Mouse (Mus musculus): ENCODE measurements around the gene Cd68. TPM values are rescaled to one million over a fixed set of nuclear protein-coding genes. Genes with fewer than 3 reads are reported as not detected.
"Not testable (repeated sequence)": the region's sequence is repeated elsewhere in the genome, so short reads cannot be mapped to it uniquely, and the experiment has no call there.

Cd68 gene
- total RNA-seq, 2 experiments from 2014 or later: 15.1 to 15.5 TPM

- DNase-seq (ENCODE audit: low spot score in 2 of 2): peak; percentile 100
Observed at GRCm38 (mm10) chr11:69632284-69633089, 33.5 kb downstream of the Cd68 start, which contains the start of gene Fxr2. TSS of gene Fxr2 (plus strand) at chr11:69632990.

- DNase-seq (ENCODE audit: low spot score in 2 of 2): no peak
Observed at GRCm38 (mm10) chr11:69629802-69630201, 36.2 kb downstream of the Cd68 start.

GRCm38 (mm10) chr11:69628286-69628685 lies 37.7 kb downstream of the Cd68 start:
- peak; percentile 70 to 81 for DNase-seq (ENCODE audit: low spot score in 2 of 2)

- DNase-seq (ENCODE audit: low spot score in 2 of 2): not testable (repeated sequence)
Observed at GRCm38 (mm10) chr11:69624339-69624738, 41.6 kb downstream of the Cd68 start.

GRCm38 (mm10) chr11:69623006-69623405 lies 42.9 kb downstream of the Cd68 start:
- no peak for DNase-seq (ENCODE audit: low spot score in 2 of 2)

GRCm38 (mm10) chr11:69622406-69622805 lies 43.5 kb downstream of the Cd68 start:
- DNase-seq (ENCODE audit: low spot score in 2 of 2): no peak

GRCm38 (mm10) chr11:69621571-69622268 lies 44.2 kb downstream of the Cd68 start, which contains the start of gene Sat2:
TSS of gene Sat2 (plus strand) at chr11:69622024.
- DNase-seq (ENCODE audit: low spot score in 2 of 2): no peak

GRCm38 (mm10) chr11:69620394-69621081 lies 45.4 kb downstream of the Cd68 start:
- DNase-seq (ENCODE audit: low spot score in 2 of 2): no peak

- no peak for DNase-seq (ENCODE audit: low spot score in 2 of 2)
Observed at GRCm38 (mm10) chr11:69617805-69618204, 48.1 kb downstream of the Cd68 start, which contains the start of gene Shbg. TSS of gene Shbg (minus strand) at chr11:69617905.

- DNase-seq (ENCODE audit: low spot score in 2 of 2): no peak
Observed at GRCm38 (mm10) chr11:69616781-69617180, 49.2 kb downstream of the Cd68 start.

- DNase-seq (ENCODE audit: low spot score in 2 of 2): not testable (repeated sequence)
Observed at GRCm38 (mm10) chr11:69614257-69614588, 51.7 kb downstream of the Cd68 start.

Small RNA genes within 50 kb of the gene (microRNA-seq; reads per million reads assigned to microRNA genes)
- gene Mir1934 (6.1 to 10.4 reads per million in 2 experiments), gene Mir467f (0 reads per million in 2 experiments)

Other genes starting within 250 kb of the Cd68 start
- 1 to 10 TPM; 2.2 to 3.7 TPM for gene Dnah2, start 117.0 kb downstream of the Cd68 start, total RNA-seq (2021)
- gene Efnb3, start 105.9 kb downstream of the Cd68 start, total RNA-seq (2021): 10 to 100 TPM; 51.9 to 65.6 TPM
- gene Wrap53, start 85.9 kb downstream of the Cd68 start, total RNA-seq (2021): 10 to 100 TPM in 1 of 2 experiments, 1 to 10 TPM in 1; 9.2 to 10.7 TPM
- 10 to 100 TPM; 22.9 to 25.9 TPM for gene Trp53, start 85.8 kb downstream of the Cd68 start, total RNA-seq (2021)
- 100 to 1,000 TPM; 392 to 424 TPM for gene Atp1b2, start 60.2 kb downstream of the Cd68 start, total RNA-seq (2021)
- not detected for gene Shbg, start 48.2 kb downstream of the Cd68 start, total RNA-seq (2021)
- gene Sat2, start 44.1 kb downstream of the Cd68 start, total RNA-seq (2021): 1 to 10 TPM; 8.5 to 9.5 TPM
- gene Fxr2, start 33.2 kb downstream of the Cd68 start, total RNA-seq (2021): 100 to 1,000 TPM; 148 TPM
- gene Sox15, start 10.8 kb downstream of the Cd68 start, total RNA-seq (2021): not detected
- gene Mpdu1, start 3.5 kb downstream of the Cd68 start, total RNA-seq (2021): 10 to 100 TPM; 47.5 to 58.2 TPM
- 100 to 1,000 TPM; 289 to 295 TPM for gene Eif4a1, start 6.3 kb upstream of the Cd68 start, total RNA-seq (2021)
- gene Senp3, start 15.9 kb upstream of the Cd68 start, total RNA-seq (2021): 10 to 100 TPM; 91.4 to 98.7 TPM
- gene Tnfsf13, start 19.6 kb upstream of the Cd68 start, total RNA-seq (2021): 1 to 10 TPM; 1.6 to 2.9 TPM
- gene Tnfsf12, start 29.7 kb upstream of the Cd68 start, total RNA-seq (2021): 10 to 100 TPM; 11.5 to 12.1 TPM
- 1 to 10 TPM; 1.7 to 4.1 TPM for gene Tnfsfm13, start 29.9 kb upstream of the Cd68 start, total RNA-seq (2021)
- 10 to 100 TPM; 44.2 to 46.2 TPM for gene Polr2a, start 92.5 kb upstream of the Cd68 start, total RNA-seq (2021)
- not detected for gene Slc35g3, start 95.8 kb upstream of the Cd68 start, total RNA-seq (2021)
- gene Zbtb4, start 99.8 kb upstream of the Cd68 start, total RNA-seq (2021): 100 to 1,000 TPM; 146 to 156 TPM
- gene Chrnb1, start 129.8 kb upstream of the Cd68 start, total RNA-seq (2021): 1 to 10 TPM; 1.2 TPM
- gene Fgf11, start 135.7 kb upstream of the Cd68 start, total RNA-seq (2021): 10 to 100 TPM; 17.1 to 18.5 TPM
- gene Tmem102, start 139.5 kb upstream of the Cd68 start, total RNA-seq (2021): under 1 TPM in 1 of 2 experiments, not detected in 1; 0.26 TPM
- not detected for gene Gm39566, start 149.1 kb upstream of the Cd68 start, total RNA-seq (2021)
- gene Spem2, start 152.3 kb upstream of the Cd68 start, total RNA-seq (2021): not detected
- not detected for gene Spem1, start 156.0 kb upstream of the Cd68 start, total RNA-seq (2021)
- gene Nlgn2, start 171.6 kb upstream of the Cd68 start, total RNA-seq (2021): 100 to 1,000 TPM; 215 to 224 TPM
- 100 to 1,000 TPM; 120 to 143 TPM for gene Tmem256, start 172.4 kb upstream of the Cd68 start, total RNA-seq (2021)
- 10 to 100 TPM; 15.6 to 17.7 TPM for gene Plscr3, start 180.2 kb upstream of the Cd68 start, total RNA-seq (2021)
- under 1 TPM in 1 of 2 experiments, not detected in 1; 0.14 TPM for gene Tnk1, start 192.6 kb upstream of the Cd68 start, total RNA-seq (2021)
- gene Tmem95, start 211.9 kb upstream of the Cd68 start, total RNA-seq (2021): not detected
- 1 to 10 TPM; 1.2 to 1.4 TPM for gene Kctd11, start 215.3 kb upstream of the Cd68 start, total RNA-seq (2021)
- gene Acap1, start 229.4 kb upstream of the Cd68 start, total RNA-seq (2021): under 1 TPM in 1 of 2 experiments, not detected in 1; 0.14 TPM
- under 1 TPM; 0.35 to 0.72 TPM for gene 2810408A11Rik, start 234.8 kb upstream of the Cd68 start, total RNA-seq (2021)
- 100 to 1,000 TPM; 116 to 118 TPM for gene Neurl4, start 234.9 kb upstream of the Cd68 start, total RNA-seq (2021)
- gene Gps2, start 247.7 kb upstream of the Cd68 start, total RNA-seq (2021): 10 to 100 TPM; 33.0 to 33.4 TPM